Mouse (Mus musculus): ENCODE measurements at regions not wholly inside any gene's neighbourhood (a gene's known extent, or its start where the extent isn't known, plus 50 kb on each side); places are given as distances from the start of the nearest gene placed in this dataset.

GRCm38 (mm10) chr4:69739833-69740510 lies 670.3 kb downstream of the Cdk5rap2 start:
- DNase-seq = no peak

Measured in cerebellum, adult 9-10 months (tissue).